Mouse (Mus musculus) forebrain, postnatal 0 days (tissue): ENCODE results near the gene Nkain2. TPM values are rescaled to one million over a fixed set of nuclear protein-coding genes. Genes with fewer than 3 reads are reported as not detected.

Source experiments
- ATAC-seq: fragments of 200-750 bp; cut with Nextera tagmentation; 2 replicates; pipeline ENCODE4 v1.8.0; 2017; ENCODE audit warnings: mild to moderate bottlenecking, moderate library complexity
- DNase-seq: peaks from one replicate; pipeline ENCODE4 v3.0.0-alpha.2; 2015
- H3K27ac ChIP-seq: fragments of 300-500 bp; sonication (generic); 2 replicates; pipeline ENCODE4 v1.5.1; 2014; ENCODE audit warnings: low read depth, mild to moderate bottlenecking, antibody characterized with exemption, low read length, moderate library complexity, mixed read lengths
- H3K27me3 ChIP-seq: fragments of 300-500 bp; sonication (generic); 2 replicates; pipeline ENCODE4 v1.6.1; 2014; ENCODE audit warnings: mild to moderate bottlenecking, low read length, mixed read lengths; ENCODE audit not compliant: insufficient read depth
- H3K36me3 ChIP-seq: fragments of 300-500 bp; sonication (generic); 2 replicates; pipeline ENCODE4 v1.6.1; 2014; ENCODE audit warnings: mild to moderate bottlenecking, moderate library complexity; ENCODE audit not compliant: insufficient read depth
- H3K4me1 ChIP-seq: fragments of 300-500 bp; sonication (generic); 2 replicates; pipeline ENCODE4 v1.6.1; 2014; ENCODE audit warnings: antibody characterized with exemption; ENCODE audit not compliant: insufficient read depth
- H3K4me2 ChIP-seq: fragments of 300-500 bp; sonication (generic); 2 replicates; pipeline ENCODE4 v1.6.1; 2014; ENCODE audit warnings: low read depth, mild to moderate bottlenecking, moderate library complexity
- H3K4me3 ChIP-seq: fragments of 300-500 bp; sonication (generic); 2 replicates; pipeline ENCODE4 v1.5.1; 2014; ENCODE audit warnings: low read depth, low read length, mixed read lengths
- H3K9ac ChIP-seq: fragments of 300-500 bp; sonication (generic); 2 replicates; pipeline ENCODE4 v1.6.1; 2014; ENCODE audit warnings: mild to moderate bottlenecking
- H3K9me3 ChIP-seq: fragments of 300-500 bp; sonication (generic); 2 replicates; pipeline ENCODE4 v1.6.1; 2016; ENCODE audit warnings: low read length
- CTCF ChIP-seq: sonication (generic); IDR thresholded peaks from 2 replicates; pipeline ENCODE4 v1.5.1; 2016; ENCODE audit warnings: antibody characterized with exemption, control low read depth, low read depth
- WGBS: fragments of 180-500 bp; shearing (Covaris S2); extraction: QIAGEN DNeasy Blood & Tissue Kit; methylation state at CpG from one replicate; pipeline ENCODE4 v1.1.7; 2014; 5-methylcytosine and 5-hydroxymethylcytosine counted together
- polyA plus RNA-seq: library from polyadenylated mRNA; unstranded; fragments of >200 nt; fragmentation: Nextera tagmentation; extraction: Ambion mirVana; gene quantifications from 2 replicates; pipeline ENCODE4 v1.2.1, GENCODE M21; 2015
- total RNA-seq: library from RNA; depleted of rRNA; stranded (reverse); fragments of >200 nt; gene quantifications from 2 replicates; pipeline ENCODE4 v1.2.3, GENCODE M21; 2014

The Nkain2 gene
- total and polyA plus RNA-seq, 2 experiments from 2014 or later, result 24.7 to 90.1 TPM

GRCm38 (mm10) chr10:31907488-31907887, 982.8 kb downstream of the Nkain2 start:
- Histone ChIP-seq H3K27ac (no peak overlapping the region), H3K4me3 (no peak overlapping the region), H3K9ac (no peak overlapping the region), H3K9me3 (no peaks in the 10 kb centered on the region), H3K27me3 (no peaks in the 10 kb centered on the region), H3K4me1 (no peaks in the 10 kb centered on the region), H3K4me2 (no peak overlapping the region), H3K36me3 (no peaks in the 10 kb centered on the region)
- no peak for TF ChIP-seq CTCF
- ATAC-seq (no peak), DNase-seq (no peak)
- WGBS, result 41% methylated on average over 3 of the region's 3 CpGs

GRCm38 (mm10) chr10:31899501-31899900, 990.8 kb downstream of the Nkain2 start:
- DNase-seq (no peak), ATAC-seq (no peak)
- Histone ChIP-seq H3K4me2 (no peak overlapping the region), H3K4me1 (no peaks in the 10 kb centered on the region), H3K9ac (no peak overlapping the region), H3K4me3 (no peak overlapping the region), H3K27ac (no peak overlapping the region), H3K36me3 (no peaks in the 10 kb centered on the region), H3K27me3 (no peaks in the 10 kb centered on the region), H3K9me3 (no peaks in the 10 kb centered on the region)
- WGBS, result 87% methylated on average over 2 of the region's 2 CpGs
- TF ChIP-seq CTCF, result no peak

GRCm38 (mm10) chr10:31873323-31873895, 1016.9 kb downstream of the Nkain2 start:
- H3K27me3 ChIP-seq, result no peaks in the 10 kb centered on the region
- H3K4me3 ChIP-seq, result no peak overlapping the region
- WGBS, result 41% methylated on average over 4 of the region's 4 CpGs
- H3K36me3 ChIP-seq, result no peaks in the 10 kb centered on the region
- no peak overlapping the region for H3K9ac ChIP-seq
- no peak overlapping the region for H3K27ac ChIP-seq
- no peaks in the 10 kb centered on the region for H3K9me3 ChIP-seq
- no peak overlapping the region for H3K4me2 ChIP-seq
- TF ChIP-seq CTCF, result no peak
- H3K4me1 ChIP-seq, result no peaks in the 10 kb centered on the region
- ATAC-seq (peak; percentile 40; the same call in 1 of the 2 replicates), DNase-seq (peak; percentile 12)

GRCm38 (mm10) chr10:31868275-31868674, 1022.0 kb downstream of the Nkain2 start:
- Histone ChIP-seq H3K27me3 (no peaks in the 10 kb centered on the region), H3K27ac (no peak overlapping the region), H3K4me1 (no peaks in the 10 kb centered on the region), H3K9ac (no peak overlapping the region), H3K9me3 (no peaks in the 10 kb centered on the region), H3K36me3 (no peaks in the 10 kb centered on the region), H3K4me3 (no peak overlapping the region), H3K4me2 (no peak overlapping the region)
- 94% methylated on average over 1 of the region's 1 CpGs for WGBS
- TF ChIP-seq CTCF, result no peak
- DNase-seq (no peak), ATAC-seq (no peak)

GRCm38 (mm10) chr10:31827041-31827440, 1063.2 kb downstream of the Nkain2 start:
- H3K4me1 ChIP-seq, result no peaks in the 10 kb centered on the region
- 81% methylated on average over 1 of the region's 1 CpGs for WGBS
- no peaks in the 10 kb centered on the region for H3K27me3 ChIP-seq
- ATAC-seq (no peak), DNase-seq (no peak)
- H3K27ac ChIP-seq, result no peak overlapping the region
- TF ChIP-seq CTCF, result no peak
- H3K4me3 ChIP-seq, result no peak overlapping the region
- no peak overlapping the region for H3K4me2 ChIP-seq
- H3K9me3 ChIP-seq, result no peaks in the 10 kb centered on the region
- H3K9ac ChIP-seq, result no peak overlapping the region
- H3K36me3 ChIP-seq, result no peaks in the 10 kb centered on the region

- no peak overlapping the region for H3K4me3 ChIP-seq
- no peak overlapping the region for H3K4me2 ChIP-seq
- H3K36me3 ChIP-seq, result no peaks in the 10 kb centered on the region
- H3K9ac ChIP-seq, result no peak overlapping the region
- peak; percentile 78 for ATAC-seq
- DNase-seq, result peak; percentile 41
- H3K9me3 ChIP-seq, result no peaks in the 10 kb centered on the region
- H3K27me3 ChIP-seq, result no peaks in the 10 kb centered on the region
- H3K27ac ChIP-seq, result no peak overlapping the region; the same call in 1 of the 2 replicates
- H3K4me1 ChIP-seq, result no peaks in the 10 kb centered on the region
- TF ChIP-seq CTCF, result no peak
- 14% methylated on average over 3 of the region's 3 CpGs for WGBS
These were observed 1077.7 kb downstream of the Nkain2 start for GRCm38 (mm10) chr10:31812543-31812942.

- H3K4me3 ChIP-seq, result no peak overlapping the region
- H3K4me2 ChIP-seq, result no peak overlapping the region
- H3K4me1 ChIP-seq, result no peaks in the 10 kb centered on the region
- no peak overlapping the region for H3K9ac ChIP-seq
- no peak overlapping the region for H3K27ac ChIP-seq
- DNase-seq (peak; percentile 81), ATAC-seq (peak; percentile 83)
- no peaks in the 10 kb centered on the region for H3K9me3 ChIP-seq
- TF ChIP-seq CTCF, result peak; percentile 96
- H3K36me3 ChIP-seq, result no peaks in the 10 kb centered on the region
- 19% methylated on average over 5 of the region's 5 CpGs for WGBS
- no peaks in the 10 kb centered on the region for H3K27me3 ChIP-seq
These were observed 1147.7 kb downstream of the Nkain2 start for GRCm38 (mm10) chr10:31742443-31743057.
